Mouse (Mus musculus) kidney, embryonic 15.5 days (tissue): Measurements from ENCODE around the gene Atf6b. TPM values are rescaled to one million over a fixed set of nuclear protein-coding genes. Genes with fewer than 3 reads are reported as not detected.

Experiments used
- ATAC-seq: fragments of 200-750 bp; cut with Nextera tagmentation; replicated peaks from 2 replicates; pipeline ENCODE4 v1.8.0; 2017; ENCODE audit warnings: moderate TSS enrichment; ENCODE audit not compliant: low FRiP score
- H3K27ac ChIP-seq: fragments of 300-500 bp; sonication (generic); 2 replicates; pipeline ENCODE4 v1.5.1; 2015; ENCODE audit warnings: mild to moderate bottlenecking, inconsistent platforms
- H3K27me3 ChIP-seq: fragments of 300-500 bp; sonication (generic); 2 replicates; pipeline ENCODE4 v1.6.1; 2015; ENCODE audit warnings: inconsistent platforms
- H3K36me3 ChIP-seq: fragments of 300-500 bp; sonication (generic); 2 replicates; pipeline ENCODE4 v1.6.1; 2015; ENCODE audit warnings: inconsistent platforms
- H3K4me1 ChIP-seq: fragments of 300-500 bp; sonication (generic); 2 replicates; pipeline ENCODE4 v1.6.1; 2015; ENCODE audit warnings: inconsistent platforms
- H3K4me2 ChIP-seq: fragments of 300-500 bp; sonication (generic); 2 replicates; pipeline ENCODE4 v1.6.1; 2015; ENCODE audit warnings: moderate library complexity, mild to moderate bottlenecking, inconsistent platforms
- H3K4me3 ChIP-seq: fragments of 300-500 bp; sonication (generic); replicated peaks from 2 replicates; pipeline ENCODE4 v1.5.1; 2015; ENCODE audit warnings: mild to moderate bottlenecking, inconsistent platforms
- H3K9ac ChIP-seq: fragments of 300-500 bp; sonication (generic); 2 replicates; pipeline ENCODE4 v1.6.1; 2015; ENCODE audit warnings: mild to moderate bottlenecking, inconsistent platforms
- H3K9me3 ChIP-seq: fragments of 300-500 bp; sonication (generic); replicated peaks from 2 replicates; pipeline ENCODE4 v1.6.1; 2016; ENCODE audit warnings: inconsistent platforms
- WGBS: fragments of 180-500 bp; shearing (Covaris S2); methylation state at CpG from one replicate; pipeline ENCODE4 v1.1.7; 2015; ENCODE audit warnings: mixed read lengths; 5-methylcytosine and 5-hydroxymethylcytosine counted together
- polyA plus RNA-seq: library from polyadenylated mRNA; unstranded; fragments of >200 nt; fragmentation: Nextera tagmentation; extraction: Ambion mirVana; gene quantifications from 2 replicates; pipeline ENCODE4 v1.2.1, GENCODE M21; 2015

Atf6b gene
- 86.2 and 98.2 TPM in 2 replicates for polyA plus RNA-seq

GRCm38 (mm10) chr17:34646906-34647787, at the start of gene Atf6b:
TSS of gene Atf6b (plus strand) at chr17:34647146.
- H3K4me1 ChIP-seq = peaks cover 41% of the 10 kb centered on the region
- peak within 1 kb of the TSS; percentile 70 for H3K27ac ChIP-seq
- peak within 1 kb of the TSS; percentile 84 for H3K9ac ChIP-seq
- peaks cover 33% of the 10 kb centered on the region for H3K36me3 ChIP-seq
- WGBS = under 1% methylated on average over 66 of the region's 66 CpGs
- no peaks in the 10 kb centered on the region for H3K27me3 ChIP-seq
- peak within 1 kb of the TSS; percentile 85 for H3K4me3 ChIP-seq
- no peaks in the 10 kb centered on the region for H3K9me3 ChIP-seq
- peak within 1 kb of the TSS; percentile 84 for H3K4me2 ChIP-seq
- peak; percentile 97 for ATAC-seq

- no peaks in the 10 kb centered on the region for H3K27me3 ChIP-seq
- no peaks in the 10 kb centered on the region for H3K9me3 ChIP-seq
- no peak for ATAC-seq
- peak within 1 kb of the TSS; percentile 26; the same call in 1 of the 2 replicates for H3K9ac ChIP-seq
- H3K4me2 ChIP-seq = peak within 1 kb of the TSS; percentile 27
- no peak within 1 kb of the TSS for H3K4me3 ChIP-seq
- H3K4me1 ChIP-seq = peaks cover 82% of the 10 kb centered on the region
- WGBS = 31% methylated on average over 6 of the region's 6 CpGs
- H3K27ac ChIP-seq = peak within 1 kb of the TSS; percentile 64
- peaks cover 56% of the 10 kb centered on the region for H3K36me3 ChIP-seq
Measured at GRCm38 (mm10) chr17:34597566-34598095, 49.3 kb upstream of the Atf6b start, which contains the start of gene Ager. TSS of gene Ager (plus strand) at chr17:34597862.

- H3K27ac ChIP-seq = peak overlapping the region; percentile 37; the same call in 1 of the 2 replicates
- no peaks in the 10 kb centered on the region for H3K27me3 ChIP-seq
- peaks cover 74% of the 10 kb centered on the region for H3K4me1 ChIP-seq
- H3K9me3 ChIP-seq = no peaks in the 10 kb centered on the region
- H3K36me3 ChIP-seq = peaks cover 46% of the 10 kb centered on the region
- H3K4me2 ChIP-seq = no peak overlapping the region
- 78% methylated on average over 9 of the region's 9 CpGs for WGBS
- no peak for ATAC-seq
- no peak overlapping the region for H3K9ac ChIP-seq
- no peak overlapping the region for H3K4me3 ChIP-seq
Measured at GRCm38 (mm10) chr17:34599891-34600290, 47.1 kb upstream of the Atf6b start.

GRCm38 (mm10) chr17:34601796-34602195, 45.1 kb upstream of the Atf6b start:
- peak overlapping the region; percentile 81 for H3K4me2 ChIP-seq
- no peak for ATAC-seq
- 88% methylated on average over 12 of the region's 12 CpGs for WGBS
- H3K9ac ChIP-seq = no peak overlapping the region
- no peak overlapping the region for H3K27ac ChIP-seq
- peak overlapping the region; percentile 88; the same call in 1 of the 2 replicates for H3K4me3 ChIP-seq
- H3K9me3 ChIP-seq = no peaks in the 10 kb centered on the region
- H3K27me3 ChIP-seq = no peaks in the 10 kb centered on the region
- H3K36me3 ChIP-seq = peaks cover 27% of the 10 kb centered on the region
- peaks cover 65% of the 10 kb centered on the region for H3K4me1 ChIP-seq

- peak; percentile 95 for ATAC-seq
- peaks cover 32% of the 10 kb centered on the region for H3K36me3 ChIP-seq
- H3K9me3 ChIP-seq = no peaks in the 10 kb centered on the region
- peak within 1 kb of the TSS; percentile 85 for H3K4me2 ChIP-seq
- H3K4me1 ChIP-seq = peaks cover 67% of the 10 kb centered on the region
- H3K27me3 ChIP-seq = no peaks in the 10 kb centered on the region
- peak within 1 kb of the TSS; percentile 96 for H3K27ac ChIP-seq
- H3K9ac ChIP-seq = peak within 1 kb of the TSS; percentile 96
- H3K4me3 ChIP-seq = peak within 1 kb of the TSS; percentile 88
- WGBS = under 1% methylated on average over 30 of the region's 30 CpGs
Measured at GRCm38 (mm10) chr17:34603375-34604060, 43.4 kb upstream of the Atf6b start, which contains the start of gene Rnf5. TSS of gene Rnf5 (minus strand) at chr17:34603690.

GRCm38 (mm10) chr17:34604061-34604508, 42.9 kb upstream of the Atf6b start, which contains the start of gene Agpat1:
TSS of gene Agpat1 (plus strand) at chr17:34604262.
- H3K36me3 ChIP-seq = peaks cover 32% of the 10 kb centered on the region
- peak; percentile 91 for ATAC-seq
- H3K9ac ChIP-seq = peak within 1 kb of the TSS; percentile 96
- WGBS = under 1% methylated on average over 35 of the region's 35 CpGs
- peak within 1 kb of the TSS; percentile 96 for H3K27ac ChIP-seq
- H3K4me3 ChIP-seq = peak within 1 kb of the TSS; percentile 88
- peak within 1 kb of the TSS; percentile 85 for H3K4me2 ChIP-seq
- H3K9me3 ChIP-seq = no peaks in the 10 kb centered on the region
- no peaks in the 10 kb centered on the region for H3K27me3 ChIP-seq
- peaks cover 65% of the 10 kb centered on the region for H3K4me1 ChIP-seq

GRCm38 (mm10) chr17:34604511-34605237, 42.3 kb upstream of the Atf6b start:
- peaks cover 31% of the 10 kb centered on the region for H3K36me3 ChIP-seq
- H3K4me1 ChIP-seq = peaks cover 64% of the 10 kb centered on the region
- no peak for ATAC-seq
- no peaks in the 10 kb centered on the region for H3K9me3 ChIP-seq
- H3K9ac ChIP-seq = peak overlapping the region; percentile 96
- H3K4me3 ChIP-seq = peak overlapping the region; percentile 88
- no peaks in the 10 kb centered on the region for H3K27me3 ChIP-seq
- peak overlapping the region; percentile 85 for H3K4me2 ChIP-seq
- WGBS = 7% methylated on average over 24 of the region's 24 CpGs
- H3K27ac ChIP-seq = peak overlapping the region; percentile 96

- H3K9me3 ChIP-seq = no peaks in the 10 kb centered on the region
- peak; percentile 57 for ATAC-seq
- H3K4me2 ChIP-seq = peak overlapping the region; percentile 85
- peak overlapping the region; percentile 88 for H3K4me3 ChIP-seq
- peaks cover 56% of the 10 kb centered on the region for H3K4me1 ChIP-seq
- peaks cover 28% of the 10 kb centered on the region for H3K36me3 ChIP-seq
- 0% methylated on average over 29 of the region's 30 CpGs for WGBS
- no peaks in the 10 kb centered on the region for H3K27me3 ChIP-seq
- H3K27ac ChIP-seq = peak overlapping the region; percentile 96
- peak overlapping the region; percentile 96 for H3K9ac ChIP-seq
Measured at GRCm38 (mm10) chr17:34605609-34606008, 41.3 kb upstream of the Atf6b start.

- Histone ChIP-seq H3K36me3 (peaks cover 28% of the 10 kb centered on the region), H3K27ac (peak overlapping the region; percentile 96), H3K27me3 (no peaks in the 10 kb centered on the region), H3K4me2 (peak overlapping the region; percentile 85), H3K4me1 (peaks cover 54% of the 10 kb centered on the region), H3K9me3 (no peaks in the 10 kb centered on the region), H3K4me3 (peak overlapping the region; percentile 88), H3K9ac (peak overlapping the region; percentile 96)
- ATAC-seq = no peak
- 11% methylated on average over 32 of the region's 32 CpGs for WGBS
Measured at GRCm38 (mm10) chr17:34606186-34607039, 40.5 kb upstream of the Atf6b start.

GRCm38 (mm10) chr17:34607997-34608396, 38.9 kb upstream of the Atf6b start:
- no peaks in the 10 kb centered on the region for H3K27me3 ChIP-seq
- 0 out of 2 replicates have a peak overlapping the region, but pooled peaks have one; percentile 3 for H3K4me2 ChIP-seq
- WGBS = 72% methylated on average over 7 of the region's 7 CpGs
- H3K9ac ChIP-seq = no peak overlapping the region
- H3K4me3 ChIP-seq = no peak overlapping the region
- peak overlapping the region; percentile 54 for H3K27ac ChIP-seq
- peaks cover 35% of the 10 kb centered on the region for H3K36me3 ChIP-seq
- ATAC-seq = no peak
- H3K9me3 ChIP-seq = no peaks in the 10 kb centered on the region
- H3K4me1 ChIP-seq = peaks cover 40% of the 10 kb centered on the region
